ENCODE assay signal across 9 mouse cellular contexts in the genomic region with DNA sequence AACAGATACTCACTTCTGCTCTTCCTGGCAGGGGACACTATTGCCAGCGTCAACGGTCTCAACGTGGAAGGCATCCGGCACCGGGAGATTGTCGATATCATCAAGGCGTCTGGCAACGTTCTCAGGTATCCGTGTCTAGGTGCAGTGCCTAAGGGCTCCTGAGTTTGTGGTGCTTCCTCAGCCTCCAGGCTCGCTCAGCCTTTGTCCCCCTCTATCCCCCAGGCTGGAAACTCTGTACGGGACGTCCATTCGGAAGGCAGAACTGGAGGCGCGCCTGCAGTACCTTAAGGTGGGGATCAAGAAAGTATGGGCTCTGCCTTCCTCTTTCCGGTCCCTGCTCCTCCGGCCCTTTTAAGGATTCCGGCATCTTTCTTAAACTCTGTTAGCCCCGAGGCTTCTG.
"Had no signal": no experiment of that assay in that cellular context is flagged by ENCODE, and none has a peak within 500 bp of the region (broad histone marks: within the 10 kb centered on the region; RNA-seq: fewer than 3 reads in every experiment).

No protein-coding gene starts in this region.

- H3K27me3 ChIP-seq: lung, embryonic 15.5 days; midbrain, embryonic 15.5 days; stomach, embryonic 15.5 days had no signal

- ATAC-seq: lung, postnatal 0 days; midbrain, embryonic 13.5 days; midbrain, embryonic 15.5 days had no signal

- DNase-seq: right cerebral cortex, postnatal 14 days; thymus, adult 2 months; thymus, postnatal 25 days had no signal

- H3K9me3 ChIP-seq: lung, embryonic 15.5 days; midbrain, embryonic 13.5 days; midbrain, embryonic 15.5 days; neural tube, embryonic 12.5 days; stomach, embryonic 15.5 days had no signal

- H3K4me1 ChIP-seq: midbrain, embryonic 15.5 days had no signal

- H3K36me3 ChIP-seq: midbrain, embryonic 15.5 days had no signal

- H3K4me3 ChIP-seq: lung, embryonic 15.5 days; midbrain, embryonic 13.5 days; midbrain, embryonic 15.5 days; neural tube, embryonic 12.5 days; stomach, embryonic 15.5 days had no signal
